Mouse (Mus musculus) erythroblast, embryonic 14.5 days (primary cell): ENCODE measurements around the gene Lrpap1. TPM values are rescaled to one million over a fixed set of nuclear protein-coding genes. Genes with fewer than 3 reads are reported as not detected.

Source experiments
- H3K27me3 ChIP-seq: 2 replicates; pipeline ENCODE4 v1.6.1; 2012; ENCODE audit warnings: inconsistent platforms; ENCODE audit not compliant: control insufficient read depth
- H3K36me3 ChIP-seq: 2 replicates; pipeline ENCODE4 v1.6.1; 2012; ENCODE audit warnings: mild to moderate bottlenecking, inconsistent platforms; ENCODE audit not compliant: control insufficient read depth
- H3K4me1 ChIP-seq: 2 replicates; pipeline ENCODE4 v1.6.1; 2012; ENCODE audit warnings: inconsistent platforms; ENCODE audit not compliant: control insufficient read depth
- H3K4me3 ChIP-seq: replicated peaks from 2 replicates; pipeline ENCODE3; 2012; ENCODE audit warnings: moderate library complexity, mild to moderate bottlenecking, inconsistent platforms
- H3K9me3 ChIP-seq: 2 replicates; pipeline ENCODE4 v1.6.1; 2012; ENCODE audit warnings: low read length, inconsistent platforms, mixed read lengths; ENCODE audit not compliant: control insufficient read depth
- GATA1 ChIP-seq: IDR thresholded peaks from 2 replicates; pipeline ENCODE4 v1.6.1; 2012; ENCODE audit warnings: low read length, inconsistent platforms, mixed read lengths
- TAL1 ChIP-seq: IDR thresholded peaks from 3 replicates; pipeline ENCODE4 v1.6.1; 2012; ENCODE audit warnings: low read length, inconsistent platforms, mixed read lengths
- polyA plus RNA-seq: library from polyadenylated mRNA; stranded (reverse); fragments of >175 nt; gene quantifications from 2 replicates; pipeline ENCODE4 v1.2.3, GENCODE M21; 2012

Gene Lrpap1
- polyA plus RNA-seq, 1 experiment = 1.3 TPM

- TF ChIP-seq GATA1 (no peak), TAL1 (no peak)
- no peaks in the 10 kb centered on the region for H3K36me3 ChIP-seq
- no peaks in the 10 kb centered on the region; the same call in 1 of the 2 replicates for H3K4me1 ChIP-seq
- peak within 1 kb of the TSS; percentile 30 for H3K4me3 ChIP-seq
- no peaks in the 10 kb centered on the region for H3K9me3 ChIP-seq
- H3K27me3 ChIP-seq = peaks cover 71% of the 10 kb centered on the region
These were observed 48.7 kb downstream of the Lrpap1 start, which contains the start of gene Dok7 for GRCm38 (mm10) chr5:35056604-35057432. TSS of gene Dok7 (plus strand) at chr5:35056766.

DNA sequence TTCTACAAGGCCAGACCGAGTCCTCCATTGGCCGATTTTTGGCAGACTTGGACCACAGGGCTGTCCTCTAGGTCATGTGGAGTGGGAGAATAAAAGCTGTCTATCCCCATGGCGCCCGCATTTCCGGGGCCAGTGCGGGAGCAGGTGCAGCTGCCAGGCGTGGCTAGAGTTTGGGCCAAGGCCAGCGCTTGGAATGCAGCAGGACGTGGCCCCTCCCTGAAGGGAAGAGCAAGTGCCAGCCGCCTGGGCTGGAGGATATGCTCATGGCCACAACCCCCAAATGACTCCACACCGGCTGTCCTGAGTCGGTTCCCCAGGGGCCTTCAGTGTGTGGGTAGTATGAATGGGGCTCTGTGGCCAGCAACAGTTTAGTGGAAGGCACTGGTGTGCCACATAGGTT is 50.5 kb downstream of the Lrpap1 start:
- peaks cover 76% of the 10 kb centered on the region for H3K27me3 ChIP-seq
- no peak overlapping the region for H3K4me3 ChIP-seq
- no peaks in the 10 kb centered on the region for H3K9me3 ChIP-seq
- no peaks in the 10 kb centered on the region; the same call in 1 of the 2 replicates for H3K4me1 ChIP-seq
- H3K36me3 ChIP-seq = no peaks in the 10 kb centered on the region
- TF ChIP-seq TAL1 = no peak
- TF ChIP-seq GATA1 = no peak

GRCm38 (mm10) chr5:35054628-35055027 is 50.9 kb downstream of the Lrpap1 start:
- TF ChIP-seq TAL1 = no peak
- TF ChIP-seq GATA1 = no peak
- Histone ChIP-seq H3K27me3 (peaks cover 71% of the 10 kb centered on the region), H3K4me1 (no peaks in the 10 kb centered on the region; the same call in 1 of the 2 replicates), H3K36me3 (no peaks in the 10 kb centered on the region), H3K4me3 (no peak overlapping the region), H3K9me3 (no peaks in the 10 kb centered on the region)

DNA sequence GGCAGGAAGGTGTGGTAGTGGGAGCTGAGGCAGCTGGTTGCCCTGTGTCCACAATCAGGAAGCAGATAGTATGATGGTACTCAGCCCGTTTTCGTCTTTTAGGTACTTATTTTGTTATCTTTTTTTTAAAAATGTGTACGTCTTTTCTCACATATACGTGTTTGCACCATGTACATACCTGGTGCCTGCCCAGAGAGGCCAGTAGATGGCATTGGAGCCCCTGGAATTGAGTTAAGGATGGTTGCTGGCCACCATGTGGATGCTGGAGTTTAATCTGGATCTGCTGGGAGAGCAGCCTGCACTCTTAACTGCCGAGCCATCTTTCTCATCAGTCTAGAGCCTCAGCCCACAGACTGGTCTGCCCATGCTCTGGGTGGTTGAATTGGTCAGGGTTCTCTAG is 55.0 kb downstream of the Lrpap1 start:
- Histone ChIP-seq H3K36me3 (peaks cover 2% of the 10 kb centered on the region; the same call in 1 of the 2 replicates), H3K4me1 (no peaks in the 10 kb centered on the region), H3K27me3 (peaks cover 35% of the 10 kb centered on the region), H3K9me3 (no peaks in the 10 kb centered on the region), H3K4me3 (no peak overlapping the region)
- TF ChIP-seq TAL1 = no peak
- no peak for TF ChIP-seq GATA1

GRCm38 (mm10) chr5:35043110-35043451 is 62.5 kb downstream of the Lrpap1 start:
- Histone ChIP-seq H3K27me3 (no peaks in the 10 kb centered on the region), H3K4me1 (peaks cover 23% of the 10 kb centered on the region), H3K36me3 (peaks cover 8% of the 10 kb centered on the region; the same call in 1 of the 2 replicates), H3K4me3 (no peak overlapping the region), H3K9me3 (no peaks in the 10 kb centered on the region)
- TF ChIP-seq GATA1 = no peak
- TF ChIP-seq TAL1 = no peak

DNA sequence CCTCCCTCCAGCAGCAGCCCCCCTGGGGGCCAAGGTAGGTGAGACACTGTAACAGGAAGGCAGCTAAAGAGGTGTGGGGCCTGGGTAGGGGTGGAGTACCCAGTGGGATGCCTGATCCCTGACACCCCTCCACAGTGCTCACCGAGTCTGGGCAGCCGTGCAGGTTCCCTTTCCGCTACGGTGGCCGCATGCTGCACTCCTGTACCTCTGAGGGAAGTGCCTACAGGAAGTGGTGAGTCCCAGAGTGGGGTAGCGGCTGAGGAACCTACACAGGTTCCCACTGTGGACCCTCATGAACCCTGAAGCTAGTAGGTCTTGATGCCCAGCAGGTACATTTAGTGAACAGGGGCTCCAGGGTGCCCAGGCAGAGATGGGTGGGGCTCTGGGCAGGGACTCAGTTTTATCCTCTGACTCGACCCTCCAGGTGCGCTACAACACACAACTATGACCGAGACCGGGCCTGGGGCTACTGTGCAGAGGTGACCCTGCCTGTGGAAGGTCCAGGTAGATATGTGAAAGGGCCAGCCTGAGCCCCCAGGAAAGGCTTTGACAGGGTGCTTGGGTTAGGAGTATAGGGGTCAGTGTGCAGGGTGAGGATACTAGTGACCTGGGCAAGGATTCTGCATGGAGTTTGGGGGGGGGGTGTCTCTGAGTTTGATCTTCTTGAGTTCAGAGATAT is 63.0 kb downstream of the Lrpap1 start:
- peaks cover 8% of the 10 kb centered on the region; the same call in 1 of the 2 replicates for H3K36me3 ChIP-seq
- H3K9me3 ChIP-seq = no peaks in the 10 kb centered on the region
- H3K27me3 ChIP-seq = no peaks in the 10 kb centered on the region
- peaks cover 26% of the 10 kb centered on the region for H3K4me1 ChIP-seq
- TF ChIP-seq TAL1 (no peak), GATA1 (no peak)
- H3K4me3 ChIP-seq = peak overlapping the region; percentile 46

Other genes with a start within 250 kb of the Lrpap1 start
- 0.29 and 0.81 TPM in 2 replicates for gene Msantd1, start 197.8 kb downstream of the Lrpap1 start, polyA plus RNA-seq
- gene Rgs12, start 156.3 kb downstream of the Lrpap1 start, polyA plus RNA-seq = 8.3 and 9.3 TPM in 2 replicates
- gene Hgfac, start 64.3 kb downstream of the Lrpap1 start, polyA plus RNA-seq = 0.18 and 0.22 TPM in 2 replicates
- not detected in 2 replicates for gene Dok7, start 49.0 kb downstream of the Lrpap1 start, polyA plus RNA-seq
- not detected in 2 replicates for gene Adra2c, start 172.6 kb upstream of the Lrpap1 start, polyA plus RNA-seq